Mouse (Mus musculus): ENCODE data around the gene Tmem121b.
A peak's percentile ranks its signal among the peaks of the same experiment; 100 is the strongest.

The Tmem121b gene

GRCm38 (mm10) chr6:120491862-120492498 is 1.6 kb downstream of the Tmem121b start:
- peak; percentile 38 for DNase-seq

GRCm38 (mm10) chr6:120491064-120491463 is 2.5 kb downstream of the Tmem121b start:
- DNase-seq = no peak

- no peak for DNase-seq
These were observed 4.1 kb downstream of the Tmem121b start for GRCm38 (mm10) chr6:120489461-120489860.

GRCm38 (mm10) chr6:120488647-120489046 is 5.0 kb downstream of the Tmem121b start:
- no peak for DNase-seq

GRCm38 (mm10) chr6:120486051-120486510 is 7.5 kb downstream of the Tmem121b start:
- DNase-seq = no peak

GRCm38 (mm10) chr6:120485038-120485437 is 8.6 kb downstream of the Tmem121b start:
- DNase-seq = no peak

- DNase-seq = peak; percentile 65
These were observed 10.4 kb downstream of the Tmem121b start for GRCm38 (mm10) chr6:120483211-120483626.

GRCm38 (mm10) chr6:120482756-120483155 is 10.9 kb downstream of the Tmem121b start:
- DNase-seq = no peak

GRCm38 (mm10) chr6:120482021-120482420 is 11.6 kb downstream of the Tmem121b start:
- DNase-seq = no peak

- DNase-seq = no peak
These were observed 12.1 kb downstream of the Tmem121b start for GRCm38 (mm10) chr6:120481538-120481937.

GRCm38 (mm10) chr6:120480361-120480760 is 13.2 kb downstream of the Tmem121b start:
- no peak for DNase-seq

GRCm38 (mm10) chr6:120479302-120479701 is 14.3 kb downstream of the Tmem121b start:
- no peak for DNase-seq

- no peak for DNase-seq
These were observed 18.3 kb downstream of the Tmem121b start for GRCm38 (mm10) chr6:120475288-120475687.

- no peak for DNase-seq
These were observed 20.2 kb downstream of the Tmem121b start for GRCm38 (mm10) chr6:120473427-120473826.

GRCm38 (mm10) chr6:120472455-120473140 is 21.0 kb downstream of the Tmem121b start:
- peak; percentile 36 for DNase-seq

GRCm38 (mm10) chr6:120471991-120472441 is 21.6 kb downstream of the Tmem121b start:
- DNase-seq = peak; percentile 41

- no peak for DNase-seq
These were observed 22.9 kb downstream of the Tmem121b start for GRCm38 (mm10) chr6:120470666-120471065.

- DNase-seq = no peak
These were observed 23.8 kb downstream of the Tmem121b start for GRCm38 (mm10) chr6:120469770-120470169.

- DNase-seq = no peak
These were observed 24.3 kb downstream of the Tmem121b start for GRCm38 (mm10) chr6:120469268-120469667.

GRCm38 (mm10) chr6:120468259-120468658 is 25.3 kb downstream of the Tmem121b start:
- no peak for DNase-seq

GRCm38 (mm10) chr6:120466609-120467329 is 26.8 kb downstream of the Tmem121b start:
- DNase-seq = no peak

- no peak for DNase-seq
These were observed 28.2 kb downstream of the Tmem121b start for GRCm38 (mm10) chr6:120465393-120465792.

GRCm38 (mm10) chr6:120464406-120464939 is 29.1 kb downstream of the Tmem121b start:
- DNase-seq = no peak

Measured in embryo, embryonic 11 days (tissue).